Mouse (Mus musculus): Measurements from ENCODE around the gene Slc16a11. TPM values are rescaled to one million over a fixed set of nuclear protein-coding genes. Genes with fewer than 3 reads are reported as not detected.

The Slc16a11 gene
- total RNA-seq, 2 experiments from 2014 or later, result 23.9 to 27.1 TPM

- intact Hi-C loops (cut with DNase I), result loop anchor here (10.0 kb wide), 1 partner anchor 407 kb away; the partner anchor contains the start of genes Rnf167 and Slc25a11
- peak; percentile 98 to 99 for DNase-seq (ENCODE audit: low spot score in 2 of 2)
These were observed 25.1 kb downstream of the Slc16a11 start, which contains the start of gene 0610010K14Rik for GRCm38 (mm10) chr11:70237457-70238167. Gene 0610010K14Rik (minus strand): TSS chr11:70237914.

- intact Hi-C loops (cut with DNase I), result loop anchor here (10.0 kb wide), 1 partner anchor 406 kb away; the partner anchor contains the start of genes Rnf167 and Slc25a11
- peak in 1 of 2 experiments; percentile 43 for DNase-seq (ENCODE audit: low spot score in 2 of 2)
These were observed 26.3 kb downstream of the Slc16a11 start for GRCm38 (mm10) chr11:70238591-70239440.

- peak; percentile 89 to 91 for DNase-seq (ENCODE audit: low spot score in 2 of 2)
- intact Hi-C loops (cut with DNase I), result loop anchor here (10.0 kb wide), 1 partner anchor 405 kb away; the partner anchor contains the start of genes Rnf167 and Slc25a11
These were observed 27.2 kb downstream of the Slc16a11 start, which contains the start of the genes Gm21988 and Rnasek for GRCm38 (mm10) chr11:70239541-70240279. Gene Gm21988 (minus strand): TSS chr11:70239830. Gene Rnasek (minus strand): TSS chr11:70239842.

- intact Hi-C loops (cut with DNase I), result no loop called here
- no peak for DNase-seq (ENCODE audit: low spot score in 2 of 2)
These were observed 30.0 kb downstream of the Slc16a11 start for GRCm38 (mm10) chr11:70242591-70242990.

- DNase-seq (ENCODE audit: low spot score in 2 of 2), result peak; percentile 59
- intact Hi-C loops (cut with DNase I), result no loop called here
These were observed 34.7 kb downstream of the Slc16a11 start for GRCm38 (mm10) chr11:70247136-70247845.

GRCm38 (mm10) chr11:70250150-70250549 lies 37.6 kb downstream of the Slc16a11 start:
- intact Hi-C loops (cut with DNase I), result no loop called here
- no peak for DNase-seq (ENCODE audit: low spot score in 2 of 2)

- intact Hi-C loops (cut with DNase I), result loop anchor here (2.0 kb wide), 1 partner anchor 57 kb away; no protein-coding TSS in a partner anchor
- DNase-seq (ENCODE audit: low spot score in 2 of 2), result no peak
These were observed 39.3 kb downstream of the Slc16a11 start for GRCm38 (mm10) chr11:70251853-70252252.

- DNase-seq (ENCODE audit: low spot score in 2 of 2), result no peak
- intact Hi-C loops (cut with DNase I), result no loop called here
These were observed 41.8 kb downstream of the Slc16a11 start for GRCm38 (mm10) chr11:70254337-70254736.

GRCm38 (mm10) chr11:70254931-70255531 lies 42.5 kb downstream of the Slc16a11 start, which contains the start of gene Alox12:
Gene Alox12 (minus strand): TSS chr11:70255353.
- intact Hi-C loops (cut with DNase I), result no loop called here

GRCm38 (mm10) chr11:70259035-70259434 lies 46.5 kb downstream of the Slc16a11 start:
- DNase-seq (ENCODE audit: low spot score in 2 of 2), result no peak
- intact Hi-C loops (cut with DNase I), result no loop called here

More at GRCm38 (mm10) chr11:70254931-70255531, 42.5 kb downstream of the Slc16a11 start, which contains the start of gene Alox12:
- no peak for DNase-seq (ENCODE audit: low spot score in 2 of 2)

GRCm38 (mm10) chr11:70265252-70265651 lies 52.7 kb downstream of the Slc16a11 start:
- DNase-seq (ENCODE audit: low spot score in 2 of 2), result no peak
- intact Hi-C loops (cut with DNase I), result no loop called here

GRCm38 (mm10) chr11:70265819-70266218 lies 53.3 kb downstream of the Slc16a11 start:
- DNase-seq (ENCODE audit: low spot score in 2 of 2), result no peak
- intact Hi-C loops (cut with DNase I), result no loop called here

Small RNAs within 50 kb of the gene (microRNA-seq; reads per million reads assigned to microRNA genes)
- gene Mir195a, result 723 to 6,074 reads per million in 2 experiments
- gene Mir497, result 0 reads per million in 2 experiments
- 0 reads per million in 2 experiments for gene Mir497b

Other genes starting within 250 kb of the Slc16a11 start
- gene Cldn7, start 248.0 kb upstream of the Slc16a11 start, total RNA-seq (2021), result not detected
- gene Ctdnep1, start 231.6 kb upstream of the Slc16a11 start, total RNA-seq (2021), result 100 to 1,000 TPM; 117 to 129 TPM
- gene Elp5, start 230.2 kb upstream of the Slc16a11 start, total RNA-seq (2021), result 100 to 1,000 TPM; 106 to 109 TPM
- gene Gabarap, start 221.6 kb upstream of the Slc16a11 start, total RNA-seq (2021), result 100 to 1,000 TPM; 217 to 218 TPM
- 10 to 100 TPM; 44.6 to 47.5 TPM for gene Phf23, start 217.0 kb upstream of the Slc16a11 start, total RNA-seq (2021)
- gene Dvl2, start 212.2 kb upstream of the Slc16a11 start, total RNA-seq (2021), result 10 to 100 TPM; 26.1 to 32.2 TPM
- gene Acadvl, start 197.3 kb upstream of the Slc16a11 start, total RNA-seq (2021), result 10 to 100 TPM; 57.4 to 59.3 TPM
- gene Dlg4, start 195.8 kb upstream of the Slc16a11 start, total RNA-seq (2021), result 100 to 1,000 TPM; 931 to 954 TPM
- gene Asgr1, start 158.7 kb upstream of the Slc16a11 start, total RNA-seq (2021), result 1 to 10 TPM; 1.7 to 3.1 TPM
- not detected for gene Asgr2, start 120.1 kb upstream of the Slc16a11 start, total RNA-seq (2021)
- under 1 TPM; 0.44 to 0.50 TPM for gene Mgl2, start 82.4 kb upstream of the Slc16a11 start, total RNA-seq (2021)
- gene Clec10a, start 56.6 kb upstream of the Slc16a11 start, total RNA-seq (2021), result 1 to 10 TPM; 2.3 to 2.4 TPM
- 1 to 10 TPM; 7.0 to 8.3 TPM for gene Slc16a13, start 8.3 kb downstream of the Slc16a11 start, total RNA-seq (2021)
- gene Bcl6b, start 17.0 kb downstream of the Slc16a11 start, total RNA-seq (2021), result 1 to 10 TPM; 1.7 to 2.2 TPM
- 10 to 100 TPM; 45.9 to 47.1 TPM for gene 0610010K14Rik, start 25.2 kb downstream of the Slc16a11 start, total RNA-seq (2021)
- 1 to 10 TPM; 5.2 to 6.0 TPM for gene Gm21988, start 27.1 kb downstream of the Slc16a11 start, total RNA-seq (2021)
- 100 to 1,000 TPM; 261 to 273 TPM for gene Rnasek, start 27.1 kb downstream of the Slc16a11 start, total RNA-seq (2021)
- gene Alox12, start 42.6 kb downstream of the Slc16a11 start, total RNA-seq (2021), result under 1 TPM in 1 of 2 experiments, not detected in 1; 0.23 TPM
- under 1 TPM; 0.34 to 0.60 TPM for gene Alox12e, start 109.9 kb downstream of the Slc16a11 start, total RNA-seq (2021)
- not detected for gene Alox15, start 139.3 kb downstream of the Slc16a11 start, total RNA-seq (2021)
- 10 to 100 TPM; 34.9 to 42.0 TPM for gene Pelp1, start 197.3 kb downstream of the Slc16a11 start, total RNA-seq (2021)
- gene Arrb2, start 219.9 kb downstream of the Slc16a11 start, total RNA-seq (2021), result 10 to 100 TPM; 64.6 to 66.7 TPM
- gene Med11, start 239.2 kb downstream of the Slc16a11 start, total RNA-seq (2021), result 10 to 100 TPM; 12.9 to 15.7 TPM
- gene Zmynd15, start 246.7 kb downstream of the Slc16a11 start, total RNA-seq (2021), result under 1 TPM; 0.41 to 0.94 TPM
- gene Cxcl16, start 247.2 kb downstream of the Slc16a11 start, total RNA-seq (2021), result 1 to 10 TPM in 1 of 2 experiments, under 1 TPM in 1; 0.94 to 1.2 TPM

Data from left cerebral cortex, postnatal 25 days (tissue).